Mouse (Mus musculus): ENCODE measurements around the gene Macrod1. TPM values are rescaled to one million over a fixed set of nuclear protein-coding genes. Genes with fewer than 3 reads are reported as not detected.
A peak's percentile ranks its signal among the peaks of the same experiment; 100 is the strongest.

Gene Macrod1
- polyA plus RNA-seq, 1 experiment = 22.2 TPM

- TF ChIP-seq CTCF (IDR thresholded peaks at IDR 0.05; ENCODE audit: extremely low read depth, insufficient read depth, low read length) (no peak), POLR2A (IDR thresholded peaks at IDR 0.05; ENCODE audit: extremely low read depth, insufficient read depth, low read length) (no peak)
- no peaks in the 10 kb centered on the region; the same call in 1 of the 2 replicates for H3K4me1 ChIP-seq (ENCODE audit: control insufficient read depth, insufficient read depth, low read length)
- no peak overlapping the region for H3K27ac ChIP-seq (ENCODE audit: insufficient read depth, low read length)
- no peak overlapping the region for H3K4me3 ChIP-seq (ENCODE audit: insufficient read depth, low read length)
Measured at GRCm38 (mm10) chr19:7054772-7055171, 1.8 kb upstream of the Macrod1 start.

- Histone ChIP-seq H3K4me1 (ENCODE audit: control insufficient read depth, insufficient read depth, low read length) (no peaks in the 10 kb centered on the region; the same call in 1 of the 2 replicates), H3K4me3 (ENCODE audit: insufficient read depth, low read length) (no peak overlapping the region), H3K27ac (ENCODE audit: insufficient read depth, low read length) (no peak overlapping the region)
- TF ChIP-seq CTCF (IDR thresholded peaks at IDR 0.05; ENCODE audit: extremely low read depth, insufficient read depth, low read length) = no peak
Measured at GRCm38 (mm10) chr19:7055173-7055572, 1.4 kb upstream of the Macrod1 start.

GRCm38 (mm10) chr19:7057126-7057721 lies 614 bp downstream of the Macrod1 start:
- TF ChIP-seq CTCF (IDR thresholded peaks at IDR 0.05; ENCODE audit: extremely low read depth, insufficient read depth, low read length) = no peak
- no peak for TF ChIP-seq POLR2A (IDR thresholded peaks at IDR 0.05; ENCODE audit: extremely low read depth, insufficient read depth, low read length)
- no peak overlapping the region for H3K27ac ChIP-seq (ENCODE audit: insufficient read depth, low read length)
- no peaks in the 10 kb centered on the region; the same call in 1 of the 2 replicates for H3K4me1 ChIP-seq (ENCODE audit: control insufficient read depth, insufficient read depth, low read length)
- peak overlapping the region; percentile 31 for H3K4me3 ChIP-seq (ENCODE audit: insufficient read depth, low read length)

GRCm38 (mm10) chr19:7057722-7058207 lies 1.2 kb downstream of the Macrod1 start:
- TF ChIP-seq CTCF (IDR thresholded peaks at IDR 0.05; ENCODE audit: extremely low read depth, insufficient read depth, low read length) (peak; percentile 51), POLR2A (IDR thresholded peaks at IDR 0.05; ENCODE audit: extremely low read depth, insufficient read depth, low read length) (peak; percentile 55; the same call in 1 of the 2 replicates)
- peak overlapping the region; percentile 31 for H3K4me3 ChIP-seq (ENCODE audit: insufficient read depth, low read length)
- no peaks in the 10 kb centered on the region; the same call in 1 of the 2 replicates for H3K4me1 ChIP-seq (ENCODE audit: control insufficient read depth, insufficient read depth, low read length)
- no peak overlapping the region for H3K27ac ChIP-seq (ENCODE audit: insufficient read depth, low read length)

- TF ChIP-seq POLR2A (IDR thresholded peaks at IDR 0.05; ENCODE audit: extremely low read depth, insufficient read depth, low read length) (no peak), CTCF (IDR thresholded peaks at IDR 0.05; ENCODE audit: extremely low read depth, insufficient read depth, low read length) (no peak)
- H3K27ac ChIP-seq (ENCODE audit: insufficient read depth, low read length) = no peak overlapping the region
- no peak overlapping the region for H3K4me3 ChIP-seq (ENCODE audit: insufficient read depth, low read length)
- no peaks in the 10 kb centered on the region; the same call in 1 of the 2 replicates for H3K4me1 ChIP-seq (ENCODE audit: control insufficient read depth, insufficient read depth, low read length)
Measured at GRCm38 (mm10) chr19:7058541-7058940, 1.9 kb downstream of the Macrod1 start.

- Histone ChIP-seq H3K4me1 (ENCODE audit: control insufficient read depth, insufficient read depth, low read length) (no peaks in the 10 kb centered on the region; the same call in 1 of the 2 replicates), H3K27ac (ENCODE audit: insufficient read depth, low read length) (no peak overlapping the region), H3K4me3 (ENCODE audit: insufficient read depth, low read length) (no peak overlapping the region)
- TF ChIP-seq POLR2A (IDR thresholded peaks at IDR 0.05; ENCODE audit: extremely low read depth, insufficient read depth, low read length) (no peak), CTCF (IDR thresholded peaks at IDR 0.05; ENCODE audit: extremely low read depth, insufficient read depth, low read length) (no peak)
Measured at GRCm38 (mm10) chr19:7062110-7062509, 5.5 kb downstream of the Macrod1 start.

- Histone ChIP-seq H3K27ac (ENCODE audit: insufficient read depth, low read length) (no peak overlapping the region), H3K4me1 (ENCODE audit: control insufficient read depth, insufficient read depth, low read length) (no peaks in the 10 kb centered on the region), H3K4me3 (ENCODE audit: insufficient read depth, low read length) (no peak overlapping the region)
- no peak for TF ChIP-seq CTCF (IDR thresholded peaks at IDR 0.05; ENCODE audit: extremely low read depth, insufficient read depth, low read length)
- TF ChIP-seq POLR2A (IDR thresholded peaks at IDR 0.05; ENCODE audit: extremely low read depth, insufficient read depth, low read length) = no peak
Measured at GRCm38 (mm10) chr19:7062916-7063315, 6.3 kb downstream of the Macrod1 start.

- no peak for TF ChIP-seq POLR2A (IDR thresholded peaks at IDR 0.05; ENCODE audit: extremely low read depth, insufficient read depth, low read length)
- peak; percentile 99 for TF ChIP-seq CTCF (IDR thresholded peaks at IDR 0.05; ENCODE audit: extremely low read depth, insufficient read depth, low read length)
- Histone ChIP-seq H3K4me3 (ENCODE audit: insufficient read depth, low read length) (no peak overlapping the region), H3K4me1 (ENCODE audit: control insufficient read depth, insufficient read depth, low read length) (no peaks in the 10 kb centered on the region), H3K27ac (ENCODE audit: insufficient read depth, low read length) (no peak overlapping the region)
Measured at GRCm38 (mm10) chr19:7064571-7064970, 8.0 kb downstream of the Macrod1 start.

- no peak for TF ChIP-seq POLR2A (IDR thresholded peaks at IDR 0.05; ENCODE audit: extremely low read depth, insufficient read depth, low read length)
- TF ChIP-seq CTCF (IDR thresholded peaks at IDR 0.05; ENCODE audit: extremely low read depth, insufficient read depth, low read length) = no peak
- no peak overlapping the region for H3K27ac ChIP-seq (ENCODE audit: insufficient read depth, low read length)
- H3K4me3 ChIP-seq (ENCODE audit: insufficient read depth, low read length) = no peak overlapping the region
- H3K4me1 ChIP-seq (ENCODE audit: control insufficient read depth, insufficient read depth, low read length) = no peaks in the 10 kb centered on the region
Measured at GRCm38 (mm10) chr19:7066034-7066827, 9.6 kb downstream of the Macrod1 start.
